Mouse (Mus musculus) myocyte (in vitro differentiated cells): ENCODE results near the gene Fam187a.

Source experiments
- MAX ChIP-seq: IDR thresholded peaks from one replicate; pipeline ENCODE4 v1.6.1; 2011; ENCODE audit warnings: low read depth, mild to moderate bottlenecking, control low read depth
- POLR2A ChIP-seq: IDR thresholded peaks from one replicate; pipeline ENCODE4 v1.6.1; 2011; ENCODE audit warnings: low read depth, mild to moderate bottlenecking, control low read depth, moderate library complexity; ENCODE audit not compliant: insufficient read length

GRCm38 (mm10) chr11:102853760-102854159 lies 31.2 kb upstream of the Fam187a start:
- TF ChIP-seq MAX (no peak), POLR2A (no peak)
